Mouse (Mus musculus): ENCODE measurements around the gene Mzf1. TPM values are rescaled to one million over a fixed set of nuclear protein-coding genes. Genes with fewer than 3 reads are reported as not detected.
A peak's percentile ranks its signal among the peaks of the same experiment; 100 is the strongest.

Mzf1 gene
- total and polyA plus RNA-seq, 3 experiments = 0.77 to 2.4 TPM; not detected in 1

DNA sequence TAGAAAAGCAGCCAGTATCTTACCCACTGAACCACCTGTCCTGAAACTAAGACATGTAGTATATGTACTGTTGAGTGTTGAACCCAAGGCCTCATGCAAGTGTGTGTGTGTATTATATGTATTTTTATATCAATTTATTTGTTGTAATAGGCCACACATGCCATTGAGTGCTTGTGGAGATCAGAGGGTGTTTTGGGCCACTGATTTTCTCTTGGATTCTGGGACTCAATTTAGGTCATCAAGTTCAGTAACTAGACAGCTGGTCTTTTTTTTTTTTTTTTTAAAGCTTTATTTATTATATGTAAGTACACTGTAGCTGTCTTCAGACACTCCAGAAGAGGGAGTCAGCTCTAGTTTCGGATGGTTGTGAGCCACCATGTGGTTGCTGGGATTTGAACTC, 39.3 kb downstream of the Mzf1 start:
- no peak for DNase-seq (ENCODE audit: low read depth, low spot score)
- H3K9ac ChIP-seq (ENCODE audit: control insufficient read depth, low read depth, low read length, poor library complexity, severe bottlenecking) = no peak overlapping the region
- no peaks in the 10 kb centered on the region; the same call in 1 of the 2 replicates for H3K79me2 ChIP-seq (ENCODE audit: control insufficient read depth, insufficient read depth, low read length, poor library complexity)
- TF ChIP-seq USF2 (IDR thresholded peaks at IDR 0.05; ENCODE audit: borderline replicate concordance in 1 of 2, insufficient read depth in 1 of 2, low read depth in 1 of 2, low read length in 2 of 2) (no peak), ZNF384 (IDR thresholded peaks at IDR 0.05; ENCODE audit: low read depth, low read length) (peak; percentile 60)
- H3K27ac ChIP-seq (ENCODE audit: control insufficient read depth, low read depth, low read length) = no peak overlapping the region
- H3K4me3 ChIP-seq (ENCODE audit: control insufficient read depth in 1 of 2, insufficient read depth in 1 of 2, low read depth in 2 of 2, low read length in 2 of 2) = no peak overlapping the region
- no peaks in the 10 kb centered on the region for H3K9me3 ChIP-seq (replicated peaks; ENCODE audit: insufficient read depth, low read length)
- H3K36me3 ChIP-seq (ENCODE audit: control insufficient read depth in 1 of 2, insufficient read depth in 2 of 2, low read length in 2 of 2) = no peaks in the 10 kb centered on the region
- H3K27me3 ChIP-seq (ENCODE audit: control insufficient read depth in 1 of 2, insufficient read depth in 2 of 2, low read length in 2 of 2) = peaks cover 9 to 13% of the 10 kb centered on the region in 2 experiments
- peaks cover 0 to 10% of the 10 kb centered on the region in 2 experiments; a peak in 3 of 4 replicates for H3K4me1 ChIP-seq (ENCODE audit: control insufficient read depth in 1 of 2, insufficient read depth in 2 of 2, low read length in 2 of 2)

DNA sequence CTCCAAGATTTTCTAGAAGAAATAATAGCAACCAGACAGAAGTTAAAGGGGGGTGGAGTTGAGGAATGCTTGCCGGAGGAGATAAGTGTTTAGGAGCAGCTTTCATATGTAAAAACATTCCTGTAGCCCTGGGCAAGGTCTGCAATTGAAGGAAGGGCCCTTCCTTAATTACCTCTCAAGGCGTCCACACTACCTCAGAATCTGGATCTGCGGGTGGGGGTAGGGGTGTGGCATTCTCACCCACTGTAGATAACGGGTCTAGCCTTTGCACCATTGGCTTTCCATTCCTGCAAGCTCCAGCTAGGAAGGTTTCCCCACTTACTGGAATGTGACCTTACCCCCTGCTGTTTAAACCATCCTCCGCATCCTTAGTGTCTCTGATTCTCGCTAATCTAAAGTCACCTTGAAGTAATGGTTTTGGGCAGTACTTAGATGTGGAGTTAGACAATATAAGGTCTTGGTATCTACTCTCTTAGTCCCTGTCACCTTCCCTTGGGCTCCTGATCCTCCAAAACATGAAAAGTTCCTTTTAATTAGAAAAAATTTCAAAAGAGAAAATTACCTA, 40.2 kb downstream of the Mzf1 start:
- H3K4me1 ChIP-seq (ENCODE audit: control insufficient read depth in 1 of 2, insufficient read depth in 2 of 2, low read length in 2 of 2) = peaks cover 0 to 10% of the 10 kb centered on the region in 2 experiments; a peak in 3 of 4 replicates
- no peak overlapping the region for H3K9ac ChIP-seq (ENCODE audit: control insufficient read depth, low read depth, low read length, poor library complexity, severe bottlenecking)
- DNase-seq (ENCODE audit: low read depth, low spot score) = no peak
- peaks cover 9 to 12% of the 10 kb centered on the region in 2 experiments for H3K27me3 ChIP-seq (ENCODE audit: control insufficient read depth in 1 of 2, insufficient read depth in 2 of 2, low read length in 2 of 2)
- no peaks in the 10 kb centered on the region for H3K36me3 ChIP-seq (ENCODE audit: control insufficient read depth in 1 of 2, insufficient read depth in 2 of 2, low read length in 2 of 2)
- TF ChIP-seq POLR2AphosphoS2 (IDR thresholded peaks at IDR 0.05; ENCODE audit: low read length) = no peak
- TF ChIP-seq MEF2A (IDR thresholded peaks at IDR 0.05; ENCODE audit: extremely low read depth, insufficient replicate concordance, low read depth, low read length, poor library complexity, severe bottlenecking) = no peak
- no peak for TF ChIP-seq ZNF384 (IDR thresholded peaks at IDR 0.05; ENCODE audit: low read depth, low read length)
- no peak for TF ChIP-seq BHLHE40 (IDR thresholded peaks at IDR 0.05; ENCODE audit: borderline replicate concordance, low read depth, low read length)
- no peak for TF ChIP-seq TBP (IDR thresholded peaks at IDR 0.05; ENCODE audit: low read depth, low read length)
- TF ChIP-seq MAX (IDR thresholded peaks at IDR 0.05; ENCODE audit: low read length) = no peak
- TF ChIP-seq MAZ (IDR thresholded peaks at IDR 0.05; ENCODE audit: low read depth, low read length) = no peak
- no peak for TF ChIP-seq ZKSCAN1 (IDR thresholded peaks at IDR 0.05; ENCODE audit: low read depth, low read length)
- TF ChIP-seq SIN3A (IDR thresholded peaks at IDR 0.05; ENCODE audit: low read length) = no peak
- TF ChIP-seq MAFK (IDR thresholded peaks at IDR 0.05; ENCODE audit: borderline replicate concordance, low read depth, low read length) = no peak
- TF ChIP-seq KAT2A (conservative IDR thresholded peaks at IDR 0.05; ENCODE audit: low read depth, low read length) = no peak
- TF ChIP-seq ELF1 (IDR thresholded peaks at IDR 0.05; ENCODE audit: low read depth, low read length) = no peak
- peaks cover 2% of the 10 kb centered on the region for H3K79me2 ChIP-seq (ENCODE audit: control insufficient read depth, insufficient read depth, low read length, poor library complexity)
- no peak overlapping the region for H3K4me3 ChIP-seq (ENCODE audit: control insufficient read depth in 1 of 2, insufficient read depth in 1 of 2, low read depth in 2 of 2, low read length in 2 of 2)
- no peaks in the 10 kb centered on the region for H3K9me3 ChIP-seq (replicated peaks; ENCODE audit: insufficient read depth, low read length)
- H3K27ac ChIP-seq (ENCODE audit: control insufficient read depth, low read depth, low read length) = no peak overlapping the region

DNA sequence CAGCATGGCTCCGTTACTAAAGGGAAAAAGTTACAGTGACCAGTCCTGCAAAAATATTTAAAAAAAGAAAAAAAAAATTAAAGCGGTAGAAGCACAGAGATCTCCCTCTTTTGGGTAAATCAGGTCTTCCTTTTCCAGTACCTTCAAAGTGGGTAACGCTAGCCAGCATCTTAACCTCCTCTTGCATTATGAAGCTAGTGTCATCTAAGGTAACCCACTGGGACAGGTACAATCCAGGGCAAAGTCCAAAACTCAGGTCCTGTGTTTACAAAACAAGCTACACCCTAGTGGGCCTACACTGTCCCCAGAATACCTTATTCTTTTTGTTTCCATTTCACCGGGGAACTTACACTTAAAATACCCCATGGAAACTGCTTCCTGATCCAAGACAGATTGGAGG, 40.9 kb downstream of the Mzf1 start:
- TF ChIP-seq CTCF (IDR thresholded peaks at IDR 0.05 in 2 of 3, conservative IDR thresholded peaks at IDR 0.05 in 1 of 3; ENCODE audit: control insufficient read depth in 1 of 3, insufficient read depth in 1 of 3, low read depth in 2 of 3, low read length in 3 of 3, poor library complexity in 1 of 3, severe bottlenecking in 1 of 3) = no peak
- no peak for TF ChIP-seq UBTF (IDR thresholded peaks at IDR 0.05; ENCODE audit: borderline replicate concordance, insufficient read depth, low read depth, low read length)
- TF ChIP-seq CHD2 (IDR thresholded peaks at IDR 0.05; ENCODE audit: low read length) = no peak
- TF ChIP-seq ZKSCAN1 (IDR thresholded peaks at IDR 0.05; ENCODE audit: low read depth, low read length) = no peak
- TF ChIP-seq GATA1 (IDR thresholded peaks at IDR 0.05; ENCODE audit: low read depth, low read length) = no peak
- no peak for TF ChIP-seq POLR2AphosphoS2 (IDR thresholded peaks at IDR 0.05; ENCODE audit: low read length)
- TF ChIP-seq MXI1 (IDR thresholded peaks at IDR 0.05; ENCODE audit: low read depth, low read length) = no peak
- no peak for TF ChIP-seq SMC3 (IDR thresholded peaks at IDR 0.05; ENCODE audit: low read depth, low read length)
- no peak for TF ChIP-seq NRF1 (IDR thresholded peaks at IDR 0.05; ENCODE audit: insufficient read depth, low read depth, low read length, poor library complexity, severe bottlenecking)
- H3K9ac ChIP-seq (ENCODE audit: control insufficient read depth, low read depth, low read length, poor library complexity, severe bottlenecking) = no peak overlapping the region

More for the DNA sequence above, 40.9 kb downstream of the Mzf1 start:
- H3K27ac ChIP-seq (ENCODE audit: control insufficient read depth, low read depth, low read length) = no peak overlapping the region
- no peaks in the 10 kb centered on the region; a peak in 1 of 4 replicates for H3K36me3 ChIP-seq (ENCODE audit: control insufficient read depth in 1 of 2, insufficient read depth in 2 of 2, low read length in 2 of 2)
- DNase-seq (ENCODE audit: low read depth, low spot score) = no peak
- peaks cover 0 to 11% of the 10 kb centered on the region in 2 experiments; a peak in 3 of 4 replicates for H3K4me1 ChIP-seq (ENCODE audit: control insufficient read depth in 1 of 2, insufficient read depth in 2 of 2, low read length in 2 of 2)
- H3K9me3 ChIP-seq (replicated peaks; ENCODE audit: insufficient read depth, low read length) = no peaks in the 10 kb centered on the region
- H3K27me3 ChIP-seq (ENCODE audit: control insufficient read depth in 1 of 2, insufficient read depth in 2 of 2, low read length in 2 of 2) = peaks cover 5 to 9% of the 10 kb centered on the region in 2 experiments
- H3K4me3 ChIP-seq (ENCODE audit: control insufficient read depth in 1 of 2, insufficient read depth in 1 of 2, low read depth in 2 of 2, low read length in 2 of 2) = no peak overlapping the region
- H3K79me2 ChIP-seq (ENCODE audit: control insufficient read depth, insufficient read depth, low read length, poor library complexity) = peaks cover 9% of the 10 kb centered on the region
